Mouse (Mus musculus): ENCODE measurements at regions not wholly inside any gene's neighbourhood (a gene's known extent, or its start where the extent isn't known, plus 50 kb on each side); places are given as distances from the start of the nearest gene placed in this dataset.

GRCm38 (mm10) chr9:34427711-34428110 is 58.0 kb upstream of the Kirrel3 start:
- no peak for ATAC-seq (replicated peaks; ENCODE audit: low FRiP score)
- no peak overlapping the region for H3K4me3 ChIP-seq (ENCODE audit: low read depth, low read length)

More at GRCm38 (mm10) chr9:34427711-34428110, 58.0 kb upstream of the Kirrel3 start:
- DNase-seq (ENCODE audit: low spot score): no peak
- H3K4me2 ChIP-seq (ENCODE audit: low read depth, low read length, severe bottlenecking): no peak overlapping the region
- H3K9ac ChIP-seq (ENCODE audit: low read length): no peak overlapping the region
- H3K4me1 ChIP-seq (replicated peaks; ENCODE audit: control insufficient read depth, insufficient read depth, low read length): no peaks in the 10 kb centered on the region
- no peaks in the 10 kb centered on the region for H3K36me3 ChIP-seq (ENCODE audit: control insufficient read depth, insufficient read depth, low read length)
- H3K9me3 ChIP-seq (ENCODE audit: control insufficient read depth, low read length): no peaks in the 10 kb centered on the region
- H3K27ac ChIP-seq (ENCODE audit: low read depth, low read length): no peak overlapping the region
- H3K27me3 ChIP-seq (ENCODE audit: control insufficient read depth, insufficient read depth, low read length): no peaks in the 10 kb centered on the region
- 89% methylated on average over 8 of the region's 8 CpGs for WGBS

All from forebrain, embryonic 11.5 days (tissue).